Mouse (Mus musculus) forebrain, embryonic 11.5 days (tissue): ENCODE results near the gene Foxo3. TPM values are rescaled to one million over a fixed set of nuclear protein-coding genes. Genes with fewer than 3 reads are reported as not detected.

Source experiments
- ATAC-seq: fragments of 200-750 bp; cut with Nextera tagmentation; replicated peaks from 2 replicates; pipeline ENCODE4 v1.8.0; 2017; ENCODE audit warnings: moderate TSS enrichment; ENCODE audit not compliant: low FRiP score
- DNase-seq: peaks from one replicate; pipeline ENCODE4 v3.0.0-alpha.2; 2017; ENCODE audit warnings: low spot score
- H3K27ac ChIP-seq: fragments of 300-500 bp; sonication (generic); 2 replicates; pipeline ENCODE4 v1.5.1; 2014; ENCODE audit warnings: low read depth, low read length
- H3K27me3 ChIP-seq: fragments of 300-500 bp; sonication (generic); 2 replicates; pipeline ENCODE4 v1.6.1; 2014; ENCODE audit warnings: mild to moderate bottlenecking, low read length, mixed read lengths; ENCODE audit not compliant: control insufficient read depth, insufficient read depth
- H3K36me3 ChIP-seq: fragments of 300-500 bp; sonication (generic); 2 replicates; pipeline ENCODE4 v1.6.1; 2014; ENCODE audit warnings: mild to moderate bottlenecking, low read length, moderate library complexity, mixed read lengths; ENCODE audit not compliant: control insufficient read depth, insufficient read depth
- H3K4me1 ChIP-seq: fragments of 300-500 bp; sonication (generic); replicated peaks from 2 replicates; pipeline ENCODE4 v1.6.1; 2014; ENCODE audit warnings: low read length, mixed read lengths; ENCODE audit not compliant: control insufficient read depth, insufficient read depth
- H3K4me2 ChIP-seq: fragments of 300-500 bp; sonication (generic); 2 replicates; pipeline ENCODE4 v1.6.1; 2014; ENCODE audit warnings: low read depth, mild to moderate bottlenecking, low read length, moderate library complexity, mixed read lengths; ENCODE audit not compliant: severe bottlenecking
- H3K4me3 ChIP-seq: fragments of 300-500 bp; sonication (generic); 2 replicates; pipeline ENCODE4 v1.5.1; 2014; ENCODE audit warnings: low read depth, low read length
- H3K9ac ChIP-seq: fragments of 300-500 bp; sonication (generic); 2 replicates; pipeline ENCODE4 v1.6.1; 2014; ENCODE audit warnings: low read length
- H3K9me3 ChIP-seq: fragments of 300-500 bp; sonication (generic); 2 replicates; pipeline ENCODE4 v1.6.1; 2016; ENCODE audit warnings: low read length, mixed read lengths; ENCODE audit not compliant: control insufficient read depth
- WGBS: fragments of 180-500 bp; shearing (Covaris S2); extraction: QIAGEN DNeasy Blood & Tissue Kit; methylation state at CpG from one replicate; pipeline ENCODE4 v1.1.7; 2014; 5-methylcytosine and 5-hydroxymethylcytosine counted together
- polyA plus RNA-seq: library from polyadenylated mRNA; unstranded; fragments of >200 nt; fragmentation: Nextera tagmentation; extraction: Ambion mirVana; gene quantifications from 2 replicates; pipeline ENCODE4 v1.2.1, GENCODE M21; 2014

Gene Foxo3
- polyA plus RNA-seq, 1 experiment from 2014 or later, result 4.2 TPM

- ATAC-seq (no peak), DNase-seq (no peak)
- WGBS, result 86% methylated on average over 6 of the region's 6 CpGs
- Histone ChIP-seq H3K9ac (no peak overlapping the region), H3K4me2 (no peak overlapping the region), H3K36me3 (no peaks in the 10 kb centered on the region), H3K4me1 (0 out of 2 replicates have a peak, but pooled peaks cover 2% of the 10 kb centered on the region), H3K9me3 (no peaks in the 10 kb centered on the region), H3K4me3 (no peak overlapping the region), H3K27ac (no peak overlapping the region), H3K27me3 (no peaks in the 10 kb centered on the region)
Measured at GRCm38 (mm10) chr10:42235321-42235720, 41.2 kb downstream of the Foxo3 start.

GRCm38 (mm10) chr10:42232977-42233376 is 43.6 kb downstream of the Foxo3 start:
- Histone ChIP-seq H3K9me3 (no peaks in the 10 kb centered on the region), H3K4me2 (no peak overlapping the region), H3K4me1 (0 out of 2 replicates have a peak, but pooled peaks cover 2% of the 10 kb centered on the region), H3K36me3 (no peaks in the 10 kb centered on the region), H3K27ac (no peak overlapping the region), H3K4me3 (no peak overlapping the region), H3K27me3 (no peaks in the 10 kb centered on the region), H3K9ac (no peak overlapping the region)
- DNase-seq (no peak), ATAC-seq (no peak)
- 75% methylated on average over 11 of the region's 11 CpGs for WGBS

GRCm38 (mm10) chr10:42231847-42232246 is 44.7 kb downstream of the Foxo3 start:
- ATAC-seq (no peak), DNase-seq (no peak)
- no peak overlapping the region for H3K4me3 ChIP-seq
- no peak overlapping the region for H3K4me2 ChIP-seq
- no peaks in the 10 kb centered on the region for H3K9me3 ChIP-seq
- 80% methylated on average over 8 of the region's 8 CpGs for WGBS
- 0 out of 2 replicates have a peak, but pooled peaks cover 2% of the 10 kb centered on the region for H3K4me1 ChIP-seq
- no peak overlapping the region for H3K27ac ChIP-seq
- H3K9ac ChIP-seq, result no peak overlapping the region
- H3K27me3 ChIP-seq, result no peaks in the 10 kb centered on the region
- H3K36me3 ChIP-seq, result no peaks in the 10 kb centered on the region

GRCm38 (mm10) chr10:42231100-42231541 is 45.4 kb downstream of the Foxo3 start:
- DNase-seq (no peak), ATAC-seq (no peak)
- Histone ChIP-seq H3K27ac (no peak overlapping the region), H3K4me3 (no peak overlapping the region), H3K4me2 (no peak overlapping the region), H3K36me3 (no peaks in the 10 kb centered on the region), H3K4me1 (0 out of 2 replicates have a peak, but pooled peaks cover 2% of the 10 kb centered on the region), H3K27me3 (no peaks in the 10 kb centered on the region), H3K9ac (no peak overlapping the region), H3K9me3 (no peaks in the 10 kb centered on the region)
- WGBS, result 87% methylated on average over 3 of the region's 3 CpGs

- 0 out of 2 replicates have a peak, but pooled peaks cover 2% of the 10 kb centered on the region for H3K4me1 ChIP-seq
- H3K27me3 ChIP-seq, result no peaks in the 10 kb centered on the region
- no peak overlapping the region for H3K9ac ChIP-seq
- H3K4me3 ChIP-seq, result no peak overlapping the region
- no peak overlapping the region for H3K27ac ChIP-seq
- H3K36me3 ChIP-seq, result no peaks in the 10 kb centered on the region
- no peak for DNase-seq
- no peaks in the 10 kb centered on the region for H3K9me3 ChIP-seq
- H3K4me2 ChIP-seq, result no peak overlapping the region
- no peak for ATAC-seq
- WGBS, result 91% methylated on average over 5 of the region's 5 CpGs
Measured at GRCm38 (mm10) chr10:42230471-42231099, 46.0 kb downstream of the Foxo3 start.

- Histone ChIP-seq H3K9me3 (no peaks in the 10 kb centered on the region), H3K27me3 (no peaks in the 10 kb centered on the region), H3K4me3 (no peak overlapping the region), H3K27ac (no peak overlapping the region), H3K4me2 (no peak overlapping the region), H3K4me1 (0 out of 2 replicates have a peak, but pooled peaks cover 2% of the 10 kb centered on the region), H3K9ac (no peak overlapping the region), H3K36me3 (no peaks in the 10 kb centered on the region)
- DNase-seq (no peak), ATAC-seq (no peak)
- WGBS, result 78% methylated on average over 4 of the region's 4 CpGs
Measured at GRCm38 (mm10) chr10:42227751-42228241, 48.8 kb downstream of the Foxo3 start.

GRCm38 (mm10) chr10:42226176-42226575 is 50.4 kb downstream of the Foxo3 start:
- H3K4me2 ChIP-seq, result no peak overlapping the region
- H3K9me3 ChIP-seq, result no peaks in the 10 kb centered on the region
- no peak overlapping the region for H3K4me3 ChIP-seq
- no peak for ATAC-seq
- no peaks in the 10 kb centered on the region for H3K36me3 ChIP-seq
- H3K27me3 ChIP-seq, result no peaks in the 10 kb centered on the region
- H3K27ac ChIP-seq, result no peak overlapping the region
- no peak overlapping the region for H3K9ac ChIP-seq
- 95% methylated on average over 15 of the region's 15 CpGs for WGBS
- no peak for DNase-seq
- H3K4me1 ChIP-seq, result peaks cover 9% of the 10 kb centered on the region; the same call in 1 of the 2 replicates

DNA sequence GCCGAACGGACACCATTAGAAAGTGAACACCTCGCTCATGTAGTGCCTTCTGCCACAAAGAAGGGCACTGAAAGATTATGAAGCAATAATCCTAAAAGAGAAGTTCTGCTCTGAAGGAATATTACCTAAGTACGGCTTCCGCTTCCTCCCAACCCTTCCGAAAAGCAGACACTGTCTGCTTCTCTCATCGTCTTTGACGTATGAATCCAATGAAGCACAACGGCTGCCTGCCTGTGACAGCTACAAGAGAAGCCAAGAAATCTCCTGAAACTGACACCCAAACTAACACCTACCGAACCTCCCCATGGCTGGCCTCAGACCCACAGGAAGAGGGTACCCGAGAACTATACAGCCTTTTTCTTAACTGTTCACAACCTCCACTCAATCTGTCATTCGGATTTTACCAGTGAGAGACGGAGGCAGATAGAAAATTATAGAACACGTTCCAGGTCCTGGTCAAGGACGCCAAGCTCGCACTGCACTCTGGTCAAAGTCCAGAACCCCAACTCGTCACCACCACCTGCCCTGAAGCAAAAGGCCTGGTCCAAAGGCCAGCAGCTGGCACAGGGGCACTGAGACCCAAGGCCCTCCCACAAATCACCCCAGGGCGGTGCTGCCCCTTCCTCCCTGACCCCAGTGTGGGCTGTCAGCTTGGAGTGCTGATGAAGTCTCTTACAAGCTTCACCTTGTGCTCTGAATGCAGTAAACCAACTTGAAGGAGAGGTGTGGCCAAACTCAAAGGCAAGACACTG is 51.2 kb downstream of the Foxo3 start:
- ATAC-seq (no peak), DNase-seq (no peak)
- Histone ChIP-seq H3K9me3 (no peaks in the 10 kb centered on the region), H3K4me1 (peaks cover 12% of the 10 kb centered on the region; the same call in 1 of the 2 replicates), H3K9ac (no peak overlapping the region), H3K4me2 (no peak overlapping the region), H3K4me3 (no peak overlapping the region), H3K27me3 (no peaks in the 10 kb centered on the region), H3K27ac (no peak overlapping the region), H3K36me3 (no peaks in the 10 kb centered on the region)
- WGBS, result 93% methylated on average over 18 of the region's 18 CpGs
